Mouse (Mus musculus): ENCODE measurements around the gene Trio. TPM values are rescaled to one million over a fixed set of nuclear protein-coding genes. Genes with fewer than 3 reads are reported as not detected.
"Not testable (repeated sequence)": the region's sequence is repeated elsewhere in the genome, so short reads cannot be mapped to it uniquely, and the experiment has no call there.

The Trio gene
- polyA plus RNA-seq, 1 experiment, result 17.5 TPM

GRCm38 (mm10) chr15:27840579-27840978, 185.1 kb downstream of the Trio start:
- H3K36me3 ChIP-seq (ENCODE audit: control insufficient read depth, insufficient read depth, low read length), result peaks cover 14% of the 10 kb centered on the region
- no peak for TF ChIP-seq POLR2A (IDR thresholded peaks at IDR 0.05; ENCODE audit: low read depth, low read length)
- no peak for TF ChIP-seq CTCF (IDR thresholded peaks at IDR 0.05; ENCODE audit: extremely low read depth, insufficient read length, insufficient replicate concordance, low read depth, low read length)
- H3K4me1 ChIP-seq (ENCODE audit: control insufficient read depth, insufficient read depth, insufficient read length, low read length), result no peaks in the 10 kb centered on the region
- 51% methylated on average over 8 of the region's 8 CpGs for WGBS
- H3K27ac ChIP-seq (ENCODE audit: insufficient read depth, low read depth, low read length), result no peak overlapping the region
- H3K4me3 ChIP-seq (ENCODE audit: low read depth, low read length), result no peak overlapping the region
- H3K27me3 ChIP-seq (ENCODE audit: control insufficient read depth, insufficient read depth, low read length), result no peaks in the 10 kb centered on the region

- Histone ChIP-seq H3K27me3 (ENCODE audit: control insufficient read depth, insufficient read depth, low read length) (no peaks in the 10 kb centered on the region), H3K4me1 (ENCODE audit: control insufficient read depth, insufficient read depth, insufficient read length, low read length) (no peaks in the 10 kb centered on the region), H3K36me3 (ENCODE audit: control insufficient read depth, insufficient read depth, low read length) (peaks cover 14% of the 10 kb centered on the region), H3K4me3 (ENCODE audit: low read depth, low read length) (no peak overlapping the region), H3K27ac (ENCODE audit: insufficient read depth, low read depth, low read length) (no peak overlapping the region)
- TF ChIP-seq CTCF (IDR thresholded peaks at IDR 0.05; ENCODE audit: extremely low read depth, insufficient read length, insufficient replicate concordance, low read depth, low read length) (no peak), POLR2A (IDR thresholded peaks at IDR 0.05; ENCODE audit: low read depth, low read length) (no peak)
- WGBS, result 69% methylated on average over 6 of the region's 6 CpGs
These were observed 185.5 kb downstream of the Trio start for GRCm38 (mm10) chr15:27840125-27840524.

GRCm38 (mm10) chr15:27831646-27832045, 194.0 kb downstream of the Trio start:
- TF ChIP-seq CTCF (IDR thresholded peaks at IDR 0.05; ENCODE audit: extremely low read depth, insufficient read length, insufficient replicate concordance, low read depth, low read length), result no peak
- no peak for TF ChIP-seq POLR2A (IDR thresholded peaks at IDR 0.05; ENCODE audit: low read depth, low read length)
- no peaks in the 10 kb centered on the region for H3K4me1 ChIP-seq (ENCODE audit: control insufficient read depth, insufficient read depth, insufficient read length, low read length)
- WGBS, result 88% methylated on average over 6 of the region's 6 CpGs
- H3K27me3 ChIP-seq (ENCODE audit: control insufficient read depth, insufficient read depth, low read length), result no peaks in the 10 kb centered on the region
- no peak overlapping the region for H3K4me3 ChIP-seq (ENCODE audit: low read depth, low read length)
- H3K36me3 ChIP-seq (ENCODE audit: control insufficient read depth, insufficient read depth, low read length), result peaks cover 27% of the 10 kb centered on the region
- no peak overlapping the region for H3K27ac ChIP-seq (ENCODE audit: insufficient read depth, low read depth, low read length)

GRCm38 (mm10) chr15:27827871-27828270, 197.8 kb downstream of the Trio start:
- peaks cover 37% of the 10 kb centered on the region for H3K36me3 ChIP-seq (ENCODE audit: control insufficient read depth, insufficient read depth, low read length)
- H3K4me3 ChIP-seq (ENCODE audit: low read depth, low read length); H3K27me3 ChIP-seq (ENCODE audit: control insufficient read depth, insufficient read depth, low read length); H3K27ac ChIP-seq (ENCODE audit: insufficient read depth, low read depth, low read length); H3K4me1 ChIP-seq (ENCODE audit: control insufficient read depth, insufficient read depth, insufficient read length, low read length): not testable (repeated sequence)
- WGBS, result 66% methylated on average over 3 of the region's 3 CpGs

DNA sequence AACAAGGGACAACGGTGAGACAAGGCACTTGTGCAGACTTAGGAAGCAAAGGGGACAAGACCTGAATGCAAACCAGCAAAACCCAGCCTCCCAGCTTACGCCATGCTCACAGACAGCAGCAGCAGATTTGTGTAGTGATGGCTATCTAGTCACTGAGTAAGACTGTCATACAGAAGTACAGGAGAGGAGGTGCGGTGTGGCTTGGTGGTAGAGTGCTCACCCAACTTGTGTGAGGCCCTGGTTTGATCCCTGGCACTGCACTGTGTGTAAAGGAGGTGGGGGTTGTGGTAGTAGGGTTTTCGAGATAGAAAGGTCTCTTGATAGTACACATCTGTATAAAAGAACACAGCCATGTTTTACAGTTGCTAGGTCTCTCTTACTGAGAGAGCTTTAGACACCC, 198.8 kb downstream of the Trio start:
- H3K27me3 ChIP-seq (ENCODE audit: control insufficient read depth, insufficient read depth, low read length), result no peaks in the 10 kb centered on the region
- H3K36me3 ChIP-seq (ENCODE audit: control insufficient read depth, insufficient read depth, low read length), result peaks cover 31% of the 10 kb centered on the region
- H3K4me3 ChIP-seq (ENCODE audit: low read depth, low read length), result no peak overlapping the region
- TF ChIP-seq CTCF (IDR thresholded peaks at IDR 0.05; ENCODE audit: extremely low read depth, insufficient read length, insufficient replicate concordance, low read depth, low read length) (no peak), POLR2A (IDR thresholded peaks at IDR 0.05; ENCODE audit: low read depth, low read length) (no peak)
- no peak overlapping the region for H3K27ac ChIP-seq (ENCODE audit: insufficient read depth, low read depth, low read length)
- H3K4me1 ChIP-seq (ENCODE audit: control insufficient read depth, insufficient read depth, insufficient read length, low read length), result no peaks in the 10 kb centered on the region; the same call in 1 of the 2 replicates
- 92% methylated on average over 4 of the region's 4 CpGs for WGBS

- 78% methylated on average over 4 of the region's 4 CpGs for WGBS
- Histone ChIP-seq H3K27me3 (ENCODE audit: control insufficient read depth, insufficient read depth, low read length) (no peaks in the 10 kb centered on the region), H3K27ac (ENCODE audit: insufficient read depth, low read depth, low read length) (no peak overlapping the region), H3K4me1 (ENCODE audit: control insufficient read depth, insufficient read depth, insufficient read length, low read length) (no peaks in the 10 kb centered on the region; the same call in 1 of the 2 replicates), H3K36me3 (ENCODE audit: control insufficient read depth, insufficient read depth, low read length) (peaks cover 29% of the 10 kb centered on the region), H3K4me3 (ENCODE audit: low read depth, low read length) (no peak overlapping the region)
- no peak for TF ChIP-seq POLR2A (IDR thresholded peaks at IDR 0.05; ENCODE audit: low read depth, low read length)
- TF ChIP-seq CTCF (IDR thresholded peaks at IDR 0.05; ENCODE audit: extremely low read depth, insufficient read length, insufficient replicate concordance, low read depth, low read length), result no peak
These were observed 199.5 kb downstream of the Trio start for GRCm38 (mm10) chr15:27826048-27826637.

DNA sequence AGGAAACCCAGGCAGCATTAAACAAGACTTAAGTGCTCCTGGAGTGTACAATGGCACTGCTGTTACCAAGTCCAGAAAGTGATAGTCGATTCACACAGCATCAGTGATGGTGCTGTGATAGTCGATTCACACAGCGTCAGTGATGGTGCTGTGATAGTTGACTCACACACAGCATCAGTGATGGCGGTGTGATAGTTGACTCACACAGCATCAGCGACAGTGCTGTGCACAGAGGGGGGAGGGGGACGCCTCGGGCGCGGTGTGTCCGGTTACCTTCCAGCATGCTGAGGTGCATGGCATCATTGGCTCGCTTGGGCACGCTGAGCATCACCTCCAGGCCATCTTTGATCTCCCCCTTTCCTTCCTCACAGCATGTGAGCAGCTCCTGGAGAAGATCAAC, 200.3 kb downstream of the Trio start:
- 94% methylated on average over 12 of the region's 12 CpGs for WGBS
- no peaks in the 10 kb centered on the region for H3K27me3 ChIP-seq (ENCODE audit: control insufficient read depth, insufficient read depth, low read length)
- no peak overlapping the region for H3K4me3 ChIP-seq (ENCODE audit: low read depth, low read length)
- no peak overlapping the region for H3K27ac ChIP-seq (ENCODE audit: insufficient read depth, low read depth, low read length)
- H3K4me1 ChIP-seq (ENCODE audit: control insufficient read depth, insufficient read depth, insufficient read length, low read length), result no peaks in the 10 kb centered on the region; the same call in 1 of the 2 replicates
- TF ChIP-seq POLR2A (IDR thresholded peaks at IDR 0.05; ENCODE audit: low read depth, low read length), result no peak
- peaks cover 24% of the 10 kb centered on the region for H3K36me3 ChIP-seq (ENCODE audit: control insufficient read depth, insufficient read depth, low read length)

DNA sequence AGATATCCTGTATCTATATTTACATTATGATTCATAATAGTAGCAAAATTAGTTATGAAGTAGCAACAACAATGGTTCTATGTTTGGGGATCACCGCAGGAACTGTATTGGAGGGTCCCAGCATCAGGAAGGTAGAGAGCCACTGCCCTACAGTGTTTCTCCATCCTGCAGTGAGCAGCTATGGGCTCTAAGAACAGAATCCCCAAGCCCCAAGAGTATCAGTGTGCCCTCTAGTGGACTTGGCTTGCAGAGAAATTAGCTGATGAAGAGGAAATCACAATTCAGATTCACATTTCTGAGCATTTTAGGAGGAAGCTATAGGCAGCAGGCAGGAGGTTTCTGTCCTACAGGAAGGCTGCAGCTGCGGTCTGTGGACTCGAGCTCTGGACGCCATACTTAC, 202.1 kb downstream of the Trio start:
- WGBS, result 82% methylated on average over 4 of the region's 4 CpGs
- TF ChIP-seq POLR2A (IDR thresholded peaks at IDR 0.05; ENCODE audit: low read depth, low read length) (no peak), CTCF (IDR thresholded peaks at IDR 0.05; ENCODE audit: extremely low read depth, insufficient read length, insufficient replicate concordance, low read depth, low read length) (peak; percentile 34; the same call in 1 of the 2 replicates)
- Histone ChIP-seq H3K4me3 (ENCODE audit: low read depth, low read length) (no peak overlapping the region), H3K27me3 (ENCODE audit: control insufficient read depth, insufficient read depth, low read length) (no peaks in the 10 kb centered on the region), H3K27ac (ENCODE audit: insufficient read depth, low read depth, low read length) (no peak overlapping the region), H3K36me3 (ENCODE audit: control insufficient read depth, insufficient read depth, low read length) (peaks cover 21% of the 10 kb centered on the region), H3K4me1 (ENCODE audit: control insufficient read depth, insufficient read depth, insufficient read length, low read length) (no peaks in the 10 kb centered on the region; the same call in 1 of the 2 replicates)
